Mouse (Mus musculus) adipocyte (in vitro differentiated cells): ENCODE measurements around the gene Has3.

ENCODE experiments used
- DNase-seq: peaks from one replicate; pipeline ENCODE4 v3.0.0-alpha.2; 2016; ENCODE audit warnings: low spot score

Has3 gene

GRCm38 (mm10) chr8:106932376-106933065, 62.5 kb downstream of the Has3 start:
- no peak for DNase-seq

DNA sequence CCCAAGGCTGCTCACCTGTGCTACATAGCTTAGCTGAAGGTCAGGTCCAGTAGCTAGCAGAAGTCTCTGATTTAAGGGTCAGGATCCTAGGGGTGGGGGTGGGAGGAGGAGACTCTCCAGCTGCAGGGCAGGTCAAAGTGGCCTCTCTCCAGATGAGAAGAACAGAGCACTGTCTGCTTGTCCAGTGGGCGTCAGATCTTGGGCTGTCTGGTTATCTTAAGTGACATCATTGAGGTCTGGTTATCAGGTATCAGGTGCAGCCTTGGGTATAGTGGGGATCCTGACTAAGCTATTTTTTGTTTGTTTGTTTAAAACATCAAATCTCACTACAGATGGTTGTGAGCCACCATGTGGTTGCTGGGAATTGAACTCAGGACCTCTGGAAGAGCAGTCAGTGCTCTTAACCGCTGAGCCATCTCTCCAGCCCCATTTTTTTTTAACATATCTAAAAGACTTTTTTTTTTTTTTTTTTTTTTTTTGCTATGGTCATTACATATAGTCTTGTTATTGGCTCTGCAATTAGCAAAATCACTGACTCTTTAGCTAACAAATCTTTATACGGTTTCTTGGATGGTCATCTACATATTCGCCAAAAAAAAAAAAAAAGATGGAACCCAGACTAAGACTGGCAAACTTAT, 63.6 kb downstream of the Has3 start:
- DNase-seq: no peak
